Mouse (Mus musculus) testis, adult 2 months (tissue): Measurements from ENCODE around the gene Gm12216. TPM values are rescaled to one million over a fixed set of nuclear protein-coding genes. Genes with fewer than 3 reads are reported as not detected.

Experiments used
- H3K27ac ChIP-seq: fragments of 200-500 bp; 2 replicates; pipeline ENCODE4 v1.5.1; 2012; ENCODE audit warnings: low read depth, low read length; ENCODE audit not compliant: control insufficient read depth, insufficient read depth
- H3K27me3 ChIP-seq: fragments of 200-500 bp; 2 replicates; pipeline ENCODE4 v1.6.1; 2012; ENCODE audit warnings: mild to moderate bottlenecking, low read length, moderate library complexity; ENCODE audit not compliant: control insufficient read depth, insufficient read depth
- H3K36me3 ChIP-seq: fragments of 200-500 bp; 2 replicates; pipeline ENCODE4 v1.6.1; 2012; ENCODE audit warnings: mild to moderate bottlenecking, low read length; ENCODE audit not compliant: control insufficient read depth, insufficient read depth
- H3K4me1 ChIP-seq: fragments of 200-500 bp; 2 replicates; pipeline ENCODE4 v1.6.1; 2012; ENCODE audit warnings: low read length; ENCODE audit not compliant: control insufficient read depth, insufficient read depth
- H3K4me3 ChIP-seq: fragments of 200-500 bp; 2 replicates; pipeline ENCODE4 v1.5.1; 2012; ENCODE audit warnings: low read depth, mild to moderate bottlenecking, low read length, moderate library complexity, mixed read lengths; ENCODE audit not compliant: control insufficient read depth
- CTCF ChIP-seq: fragments of 200-500 bp; IDR thresholded peaks from 2 replicates; pipeline ENCODE4 v1.5.1; 2012; ENCODE audit warnings: low read depth, mild to moderate bottlenecking, inconsistent platforms, low read length, moderate library complexity; ENCODE audit not compliant: control insufficient read depth, insufficient read depth, insufficient replicate concordance
- POLR2A ChIP-seq: fragments of 200-500 bp; IDR thresholded peaks from 2 replicates; pipeline ENCODE4 v1.6.1; 2012; ENCODE audit warnings: low read depth, mild to moderate bottlenecking, inconsistent platforms, low read length, moderate library complexity; ENCODE audit not compliant: control insufficient read depth
- polyA plus RNA-seq: library from polyadenylated mRNA; depleted of rRNA; stranded (reverse); fragments of >200 nt; gene quantifications from 2 replicates; pipeline ENCODE4 v1.2.3, GENCODE M21; 2012

Gene Gm12216
- polyA plus RNA-seq, 1 experiment, result 0.91 TPM

- peaks cover 8% of the 10 kb centered on the region for H3K4me1 ChIP-seq
- H3K27me3 ChIP-seq, result no peaks in the 10 kb centered on the region
- TF ChIP-seq POLR2A, result no peak
- TF ChIP-seq CTCF, result no peak
- no peaks in the 10 kb centered on the region for H3K36me3 ChIP-seq
- no peak overlapping the region for H3K27ac ChIP-seq
- H3K4me3 ChIP-seq, result no peak overlapping the region
Measured at GRCm38 (mm10) chr11:53899004-53899403, 39.9 kb upstream of the Gm12216 start.

DNA sequence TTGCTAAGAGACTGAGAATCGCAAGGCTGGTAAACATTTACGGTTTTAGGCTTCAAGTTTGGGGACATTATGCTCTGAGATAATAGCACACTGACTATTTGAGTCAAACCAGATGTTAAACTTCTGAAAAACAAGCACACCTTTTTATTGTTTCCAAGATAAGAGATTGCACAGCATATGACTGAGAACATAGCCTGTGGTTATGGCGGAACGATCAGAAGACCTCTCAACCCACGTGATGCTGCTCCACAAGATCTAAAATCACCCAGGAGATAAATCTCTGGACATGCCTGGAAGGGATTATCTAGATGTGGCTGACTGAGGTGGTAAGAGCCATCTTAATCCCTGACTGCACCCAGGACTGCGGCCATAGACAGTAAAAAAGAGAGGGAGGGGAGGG is 37.9 kb upstream of the Gm12216 start:
- Histone ChIP-seq H3K36me3 (no peaks in the 10 kb centered on the region), H3K27ac (no peak overlapping the region), H3K4me3 (no peak overlapping the region), H3K4me1 (peaks cover 3% of the 10 kb centered on the region), H3K27me3 (no peaks in the 10 kb centered on the region)
- TF ChIP-seq POLR2A (no peak), CTCF (no peak)

DNA sequence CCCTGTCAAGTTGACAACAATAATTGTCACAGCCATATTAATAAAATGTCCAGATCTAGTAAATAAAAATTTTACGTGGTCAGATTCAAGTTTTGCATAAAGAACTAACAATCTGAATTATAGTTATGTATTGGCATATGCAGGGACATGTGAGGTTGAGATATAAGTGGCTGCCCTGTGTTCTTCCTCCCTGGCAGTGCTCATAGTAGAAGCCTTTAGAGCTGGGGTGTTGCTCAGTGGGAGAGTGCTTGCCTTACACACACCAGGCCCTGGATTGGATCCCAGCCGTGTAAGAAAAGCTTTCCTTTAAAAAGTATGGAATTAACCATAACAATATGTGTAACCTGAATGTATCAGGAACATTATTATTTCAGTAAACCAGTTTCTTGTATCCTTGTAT is 34.4 kb upstream of the Gm12216 start:
- Histone ChIP-seq H3K4me3 (no peak overlapping the region), H3K27ac (no peak overlapping the region), H3K27me3 (no peaks in the 10 kb centered on the region), H3K4me1 (peaks cover 7% of the 10 kb centered on the region), H3K36me3 (no peaks in the 10 kb centered on the region; the same call in 1 of the 2 replicates)
- TF ChIP-seq CTCF (no peak), POLR2A (no peak)

- no peaks in the 10 kb centered on the region for H3K27me3 ChIP-seq
- H3K4me1 ChIP-seq, result peaks cover 7% of the 10 kb centered on the region
- H3K4me3 ChIP-seq, result no peak overlapping the region
- 0 out of 2 replicates have a peak, but pooled peaks have one; percentile 23 for TF ChIP-seq POLR2A
- TF ChIP-seq CTCF, result no peak
- no peaks in the 10 kb centered on the region; the same call in 1 of the 2 replicates for H3K36me3 ChIP-seq
- 0 out of 2 replicates have a peak overlapping the region, but pooled peaks have one; percentile 17 for H3K27ac ChIP-seq
Measured at GRCm38 (mm10) chr11:53892716-53893416, 33.8 kb upstream of the Gm12216 start.

- peak within 1 kb of the TSS; percentile 94 for H3K4me3 ChIP-seq
- no peaks in the 10 kb centered on the region for H3K27me3 ChIP-seq
- H3K36me3 ChIP-seq, result no peaks in the 10 kb centered on the region; the same call in 1 of the 2 replicates
- peak within 1 kb of the TSS; percentile 82 for H3K27ac ChIP-seq
- H3K4me1 ChIP-seq, result peaks cover 7% of the 10 kb centered on the region
- TF ChIP-seq CTCF (no peak), POLR2A (peak; percentile 72)
Measured at GRCm38 (mm10) chr11:53891505-53892451, 32.7 kb upstream of the Gm12216 start, which contains the start of gene Slc22a5. Gene Slc22a5, minus strand, starts transcription at chr11:53891660.

- Histone ChIP-seq H3K4me3 (peak overlapping the region; percentile 94), H3K4me1 (peaks cover 7% of the 10 kb centered on the region), H3K36me3 (no peaks in the 10 kb centered on the region; the same call in 1 of the 2 replicates), H3K27me3 (no peaks in the 10 kb centered on the region), H3K27ac (peak overlapping the region; percentile 63)
- TF ChIP-seq POLR2A (no peak), CTCF (no peak)
Measured at GRCm38 (mm10) chr11:53890906-53891504, 31.9 kb upstream of the Gm12216 start.
